Mouse (Mus musculus): ENCODE measurements around the gene Tenm2. TPM values are rescaled to one million over a fixed set of nuclear protein-coding genes. Genes with fewer than 3 reads are reported as not detected.

Gene Tenm2
- polyA plus RNA-seq, 1 experiment = 0.61 TPM

DNA sequence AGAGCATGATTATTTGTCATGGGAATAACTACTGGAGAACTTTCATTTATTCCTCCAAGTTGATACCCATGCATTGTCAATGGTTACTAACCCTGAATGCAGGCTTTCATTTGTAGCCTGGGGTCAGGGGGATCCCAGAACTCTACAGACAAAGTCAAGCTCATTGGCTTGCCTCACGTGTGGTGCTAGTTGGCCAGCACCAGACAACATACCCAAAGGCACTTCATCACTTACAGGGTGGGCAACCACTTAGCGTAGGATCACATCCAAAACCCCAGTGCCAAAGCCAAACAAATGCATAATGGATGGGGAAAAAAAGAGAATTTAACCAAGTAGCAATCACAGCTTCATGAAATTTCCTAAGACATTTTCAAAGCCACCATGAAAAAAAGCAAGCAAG lies 261.6 kb downstream of the Tenm2 start:
- Histone ChIP-seq H3K4me1 (ENCODE audit: control insufficient read depth, insufficient read depth, low read length) (no peaks in the 10 kb centered on the region), H3K36me3 (ENCODE audit: control insufficient read depth, insufficient read depth, low read length) (no peaks in the 10 kb centered on the region), H3K4me3 (ENCODE audit: insufficient read depth, low read depth, low read length) (no peak overlapping the region), H3K27me3 (replicated peaks; ENCODE audit: control insufficient read depth, insufficient read depth, low read length) (no peaks in the 10 kb centered on the region), H3K27ac (ENCODE audit: insufficient read depth, low read depth, low read length) (no peak overlapping the region)
- TF ChIP-seq CTCF (conservative IDR thresholded peaks at IDR 0.05; ENCODE audit: insufficient read depth, insufficient read length, low read depth, low read length) (no peak), POLR2A (IDR thresholded peaks at IDR 0.05; ENCODE audit: low read depth, low read length) (no peak)
- 82% methylated on average over 2 of the region's 2 CpGs for WGBS
- DNase-seq = no peak

DNA sequence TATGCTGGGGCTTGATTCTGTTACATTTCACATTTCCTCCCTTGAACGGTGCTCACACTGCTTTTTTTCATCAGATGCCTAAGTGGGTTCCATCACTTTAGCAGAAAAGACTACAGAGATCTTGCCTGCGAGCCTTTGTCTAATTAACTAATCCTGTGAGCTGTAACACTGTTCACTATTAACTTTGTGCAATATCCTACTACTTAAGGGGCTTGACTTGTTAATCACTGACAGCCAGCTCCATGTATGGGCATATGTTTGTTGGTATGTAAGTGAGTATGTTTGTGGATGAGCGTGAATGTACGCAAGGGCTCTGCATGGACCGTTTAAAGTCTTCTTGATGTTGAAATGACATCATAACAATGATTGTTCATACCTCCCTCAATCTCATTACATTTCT lies 277.7 kb downstream of the Tenm2 start:
- no peaks in the 10 kb centered on the region for H3K4me1 ChIP-seq (ENCODE audit: control insufficient read depth, insufficient read depth, low read length)
- DNase-seq = no peak
- H3K36me3 ChIP-seq (ENCODE audit: control insufficient read depth, insufficient read depth, low read length) = no peaks in the 10 kb centered on the region
- H3K27me3 ChIP-seq (replicated peaks; ENCODE audit: control insufficient read depth, insufficient read depth, low read length) = no peaks in the 10 kb centered on the region
- WGBS = 42% methylated on average over 5 of the region's 5 CpGs
- H3K4me3 ChIP-seq (ENCODE audit: insufficient read depth, low read depth, low read length) = no peak overlapping the region
- no peak for TF ChIP-seq POLR2A (IDR thresholded peaks at IDR 0.05; ENCODE audit: low read depth, low read length)
- TF ChIP-seq CTCF (conservative IDR thresholded peaks at IDR 0.05; ENCODE audit: insufficient read depth, insufficient read length, low read depth, low read length) = no peak
- no peak overlapping the region for H3K27ac ChIP-seq (ENCODE audit: insufficient read depth, low read depth, low read length)

DNA sequence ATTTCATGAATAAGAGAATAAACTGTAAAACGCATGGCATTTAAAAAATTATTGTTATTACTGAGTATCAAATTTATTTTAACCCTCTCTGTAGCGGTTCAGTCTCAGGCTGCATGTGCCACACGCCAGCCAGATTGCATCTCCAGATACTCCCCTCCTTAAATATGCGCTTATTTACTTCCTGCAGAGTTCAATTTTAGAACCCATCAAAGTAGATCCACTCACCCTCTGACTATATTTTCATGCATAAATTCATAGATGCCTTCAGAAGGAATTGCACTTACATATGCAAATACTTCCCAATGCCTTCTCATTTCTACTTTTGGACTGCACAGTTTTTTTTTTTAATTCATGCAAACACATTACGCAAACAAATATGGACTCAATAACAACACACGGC lies 294.3 kb downstream of the Tenm2 start:
- no peak for DNase-seq
- H3K4me3 ChIP-seq (ENCODE audit: insufficient read depth, low read depth, low read length) = no peak overlapping the region
- H3K4me1 ChIP-seq (ENCODE audit: control insufficient read depth, insufficient read depth, low read length) = no peaks in the 10 kb centered on the region
- TF ChIP-seq CTCF (conservative IDR thresholded peaks at IDR 0.05; ENCODE audit: insufficient read depth, insufficient read length, low read depth, low read length) (no peak), POLR2A (IDR thresholded peaks at IDR 0.05; ENCODE audit: low read depth, low read length) (no peak)
- H3K27ac ChIP-seq (ENCODE audit: insufficient read depth, low read depth, low read length) = no peak overlapping the region
- 92% methylated on average over 6 of the region's 6 CpGs for WGBS
- no peaks in the 10 kb centered on the region for H3K36me3 ChIP-seq (ENCODE audit: control insufficient read depth, insufficient read depth, low read length)
- H3K27me3 ChIP-seq (replicated peaks; ENCODE audit: control insufficient read depth, insufficient read depth, low read length) = no peaks in the 10 kb centered on the region

DNA sequence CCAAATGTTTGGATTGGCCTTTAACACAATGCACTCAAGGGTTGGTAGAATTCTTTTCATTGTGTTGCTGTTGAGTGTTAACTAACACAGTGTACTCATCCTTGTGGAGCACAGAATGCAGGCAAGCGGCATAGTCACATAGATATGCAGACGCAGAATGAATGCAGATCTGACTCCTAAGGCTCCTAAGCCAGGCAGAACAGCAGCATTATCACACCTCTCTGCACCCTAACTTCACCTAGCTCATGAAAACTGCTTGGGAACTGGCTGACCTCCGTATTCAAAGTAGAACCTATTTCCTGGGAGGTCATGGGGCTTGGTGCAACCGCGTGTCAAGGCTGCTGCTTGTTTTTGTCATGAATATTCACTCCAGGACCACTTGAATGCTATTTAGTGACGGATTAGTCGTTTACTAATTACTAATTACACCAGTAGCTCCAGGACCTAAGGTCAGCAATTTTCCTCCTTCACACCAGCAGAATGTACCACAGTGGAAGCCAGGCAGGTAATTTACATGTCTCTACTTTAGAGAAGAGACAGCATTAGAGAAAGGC lies 295.1 kb downstream of the Tenm2 start:
- Histone ChIP-seq H3K27ac (ENCODE audit: insufficient read depth, low read depth, low read length) (no peak overlapping the region), H3K36me3 (ENCODE audit: control insufficient read depth, insufficient read depth, low read length) (no peaks in the 10 kb centered on the region), H3K27me3 (replicated peaks; ENCODE audit: control insufficient read depth, insufficient read depth, low read length) (no peaks in the 10 kb centered on the region), H3K4me3 (ENCODE audit: insufficient read depth, low read depth, low read length) (no peak overlapping the region), H3K4me1 (ENCODE audit: control insufficient read depth, insufficient read depth, low read length) (no peaks in the 10 kb centered on the region)
- peak; percentile 32 for DNase-seq
- TF ChIP-seq POLR2A (IDR thresholded peaks at IDR 0.05; ENCODE audit: low read depth, low read length) (no peak), CTCF (conservative IDR thresholded peaks at IDR 0.05; ENCODE audit: insufficient read depth, insufficient read length, low read depth, low read length) (no peak)
- WGBS = 34% methylated on average over 7 of the region's 7 CpGs

DNA sequence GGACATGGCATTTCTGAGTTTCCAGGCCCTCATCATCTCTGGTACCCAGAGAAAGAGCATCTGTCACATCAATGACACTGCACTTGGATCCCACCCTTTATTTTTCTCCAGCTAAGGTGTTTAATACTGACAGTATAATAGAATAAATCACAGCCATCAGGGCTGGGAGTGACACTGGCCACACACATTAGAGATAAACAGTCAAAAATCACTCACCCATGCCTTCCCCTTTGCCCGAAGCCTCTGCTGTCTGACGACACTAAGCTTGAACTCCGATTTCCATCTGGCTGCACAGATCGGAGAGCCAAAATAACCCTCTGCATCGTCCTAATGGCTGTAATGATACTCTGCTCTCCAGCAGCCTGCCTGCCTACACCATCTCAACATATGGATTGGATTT lies 305.9 kb downstream of the Tenm2 start:
- TF ChIP-seq CTCF (conservative IDR thresholded peaks at IDR 0.05; ENCODE audit: insufficient read depth, insufficient read length, low read depth, low read length) (no peak), POLR2A (IDR thresholded peaks at IDR 0.05; ENCODE audit: low read depth, low read length) (no peak)
- no peak overlapping the region for H3K4me3 ChIP-seq (ENCODE audit: insufficient read depth, low read depth, low read length)
- DNase-seq = no peak
- WGBS = 47% methylated on average over 5 of the region's 5 CpGs
- H3K4me1 ChIP-seq (ENCODE audit: control insufficient read depth, insufficient read depth, low read length) = no peaks in the 10 kb centered on the region
- H3K27me3 ChIP-seq (replicated peaks; ENCODE audit: control insufficient read depth, insufficient read depth, low read length) = no peaks in the 10 kb centered on the region
- no peaks in the 10 kb centered on the region for H3K36me3 ChIP-seq (ENCODE audit: control insufficient read depth, insufficient read depth, low read length)
- H3K27ac ChIP-seq (ENCODE audit: insufficient read depth, low read depth, low read length) = no peak overlapping the region

DNA sequence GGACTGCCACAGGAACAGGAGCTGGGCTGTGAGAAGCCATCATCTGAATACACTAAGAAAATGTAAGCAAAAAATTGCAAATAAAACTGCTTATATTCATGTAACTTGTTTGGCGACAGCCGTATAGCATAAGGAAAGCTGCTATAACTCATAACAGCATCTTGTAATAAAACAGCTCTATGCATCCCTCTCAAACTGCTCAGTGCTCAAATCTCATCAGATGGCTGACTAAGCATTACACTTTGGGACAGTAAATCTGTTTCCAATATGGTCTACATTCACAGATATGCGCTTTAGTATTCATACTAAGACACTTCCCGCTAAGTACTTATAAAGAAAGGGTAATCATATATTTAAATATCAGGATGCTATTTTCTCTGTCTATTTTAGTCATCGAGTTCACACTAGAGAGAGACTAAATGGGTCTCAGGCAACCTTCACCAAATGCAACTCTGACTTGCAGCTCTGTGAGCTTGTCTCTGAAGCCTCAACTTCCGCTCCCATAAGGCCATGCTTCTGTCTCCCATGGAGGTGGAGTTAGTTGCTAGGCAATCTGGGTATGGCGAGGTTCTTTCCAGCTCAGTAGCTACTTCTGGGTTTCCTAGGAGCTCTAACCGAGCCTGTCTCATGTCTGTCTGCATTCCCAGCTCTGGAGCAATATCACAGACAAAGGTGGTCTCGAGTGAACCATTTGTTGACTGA lies 308.9 kb downstream of the Tenm2 start:
- Histone ChIP-seq H3K36me3 (ENCODE audit: control insufficient read depth, insufficient read depth, low read length) (no peaks in the 10 kb centered on the region), H3K4me1 (ENCODE audit: control insufficient read depth, insufficient read depth, low read length) (no peaks in the 10 kb centered on the region), H3K27me3 (replicated peaks; ENCODE audit: control insufficient read depth, insufficient read depth, low read length) (no peaks in the 10 kb centered on the region), H3K4me3 (ENCODE audit: insufficient read depth, low read depth, low read length) (no peak overlapping the region), H3K27ac (ENCODE audit: insufficient read depth, low read depth, low read length) (no peak overlapping the region)
- TF ChIP-seq CTCF (conservative IDR thresholded peaks at IDR 0.05; ENCODE audit: insufficient read depth, insufficient read length, low read depth, low read length) (no peak), POLR2A (IDR thresholded peaks at IDR 0.05; ENCODE audit: low read depth, low read length) (no peak)
- no peak for DNase-seq
- 81% methylated on average over 9 of the region's 9 CpGs for WGBS

DNA sequence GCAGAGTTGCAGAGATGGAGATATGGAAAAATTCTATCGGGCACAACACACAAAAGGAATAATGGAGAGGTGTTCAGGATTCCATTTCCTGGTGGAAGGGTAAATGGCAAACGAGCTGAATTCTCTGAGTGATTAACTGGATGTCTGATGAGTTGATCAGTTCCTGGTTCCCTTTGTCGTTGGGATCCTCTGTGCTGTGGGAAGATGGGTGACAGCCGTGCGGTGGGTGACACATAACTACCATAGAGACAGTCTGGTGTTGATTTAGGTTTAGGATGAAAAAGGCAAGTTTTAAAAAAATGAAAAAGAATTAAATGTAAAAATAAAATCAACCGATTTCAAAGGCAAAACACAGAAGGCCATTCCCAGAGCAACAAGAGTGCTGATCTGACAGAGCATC lies 316.5 kb downstream of the Tenm2 start:
- Histone ChIP-seq H3K4me1 (ENCODE audit: control insufficient read depth, insufficient read depth, low read length) (no peaks in the 10 kb centered on the region), H3K36me3 (ENCODE audit: control insufficient read depth, insufficient read depth, low read length) (no peaks in the 10 kb centered on the region), H3K27me3 (replicated peaks; ENCODE audit: control insufficient read depth, insufficient read depth, low read length) (no peaks in the 10 kb centered on the region), H3K4me3 (ENCODE audit: insufficient read depth, low read depth, low read length) (no peak overlapping the region), H3K27ac (ENCODE audit: insufficient read depth, low read depth, low read length) (no peak overlapping the region)
- whole genome bisulfite sequencing = 87% methylated on average over 6 of the region's 6 CpGs
- DNase-seq = no peak
- TF ChIP-seq POLR2A (IDR thresholded peaks at IDR 0.05; ENCODE audit: low read depth, low read length) (no peak), CTCF (conservative IDR thresholded peaks at IDR 0.05; ENCODE audit: insufficient read depth, insufficient read length, low read depth, low read length) (no peak)

Measured in kidney, adult 2 months (tissue).